Mouse (Mus musculus) liver, embryonic 14.5 days (tissue): ENCODE measurements at regions not wholly inside any gene's neighbourhood (a gene's known extent, or its start where the extent isn't known, plus 50 kb on each side); places are given as distances from the start of the nearest gene placed in this dataset.
A peak's percentile ranks its signal among the peaks of the same experiment; 100 is the strongest.

ENCODE experiments used
- ATAC-seq: fragments of 200-750 bp; cut with Nextera tagmentation; 2 replicates; pipeline ENCODE4 v1.8.0; 2017; ENCODE audit warnings: moderate number of reproducible peaks, mild to moderate bottlenecking, moderate library complexity; ENCODE audit not compliant: insufficient read depth
- DNase-seq, 3 experiments: peaks; one replicate each; pipeline ENCODE4 v3.0.0-alpha.2; 2012 to 2013; ENCODE audit warnings: low read depth in 3 of 3, low spot score in 3 of 3
- H3K27ac ChIP-seq: fragments of 300-500 bp; sonication (generic); 2 replicates; pipeline ENCODE4 v1.5.1; 2014; ENCODE audit warnings: moderate library complexity, mild to moderate bottlenecking, control low read depth, inconsistent platforms
- H3K27me3 ChIP-seq: fragments of 300-500 bp; sonication (generic); 2 replicates; pipeline ENCODE4 v1.6.1; 2014; ENCODE audit warnings: mild to moderate bottlenecking, low read length, moderate library complexity; ENCODE audit not compliant: control insufficient read depth, insufficient read depth
- H3K36me3 ChIP-seq: fragments of 300-500 bp; sonication (generic); replicated peaks from 2 replicates; pipeline ENCODE4 v1.6.1; 2014; ENCODE audit warnings: low read depth; ENCODE audit not compliant: control insufficient read depth, insufficient read depth
- H3K4me1 ChIP-seq, 2 experiments: fragments of 200-500 bp in 1 of 2; fragments of 300-500 bp in 1 of 2; sonication (generic) in 1 of 2; replicated peaks; 2 replicates each; pipeline ENCODE4 v1.6.1; 2012 to 2014; ENCODE audit warnings: antibody characterized with exemption in 1 of 2, inconsistent platforms in 1 of 2, low read length in 1 of 2; ENCODE audit not compliant: control insufficient read depth in 2 of 2, insufficient read depth in 2 of 2
- H3K4me2 ChIP-seq: fragments of 300-500 bp; sonication (generic); 2 replicates; pipeline ENCODE4 v1.6.1; 2014; ENCODE audit warnings: low read depth, mild to moderate bottlenecking, control low read depth, moderate library complexity
- H3K4me3 ChIP-seq, 2 experiments: fragments of 200-500 bp in 1 of 2; fragments of 300-500 bp in 1 of 2; sonication (generic) in 1 of 2; 2 replicates each; pipeline ENCODE4 v1.5.1; 2012 to 2014; ENCODE audit warnings: low read depth in 2 of 2, low read length in 2 of 2, mild to moderate bottlenecking in 2 of 2, control low read depth in 1 of 2, inconsistent platforms in 1 of 2, moderate library complexity in 1 of 2; ENCODE audit not compliant: insufficient read depth in 1 of 2
- H3K9ac ChIP-seq: fragments of 300-500 bp; sonication (generic); replicated peaks from 2 replicates; pipeline ENCODE4 v1.6.1; 2014; ENCODE audit warnings: mild to moderate bottlenecking, control low read depth, moderate library complexity
- H3K9me3 ChIP-seq: fragments of 300-500 bp; sonication (generic); 2 replicates; pipeline ENCODE4 v1.6.1; 2016; ENCODE audit warnings: low read length, mixed read lengths; ENCODE audit not compliant: control insufficient read depth
- CTCF ChIP-seq: IDR thresholded peaks from 2 replicates; pipeline ENCODE4 v1.5.1; 2016; ENCODE audit warnings: antibody characterized with exemption, low read depth, control low read depth
- EP300 ChIP-seq: IDR thresholded peaks from 2 replicates; pipeline ENCODE4 v1.6.1; 2016; ENCODE audit warnings: antibody characterized with exemption, low read depth
- WGBS: fragments of 180-500 bp; shearing (Covaris S2); extraction: QIAGEN DNeasy Blood & Tissue Kit; methylation state at CpG from one replicate; pipeline ENCODE4 v1.1.7; 2014; ENCODE audit not compliant: insufficient replicate concordance; 5-methylcytosine and 5-hydroxymethylcytosine counted together

DNA sequence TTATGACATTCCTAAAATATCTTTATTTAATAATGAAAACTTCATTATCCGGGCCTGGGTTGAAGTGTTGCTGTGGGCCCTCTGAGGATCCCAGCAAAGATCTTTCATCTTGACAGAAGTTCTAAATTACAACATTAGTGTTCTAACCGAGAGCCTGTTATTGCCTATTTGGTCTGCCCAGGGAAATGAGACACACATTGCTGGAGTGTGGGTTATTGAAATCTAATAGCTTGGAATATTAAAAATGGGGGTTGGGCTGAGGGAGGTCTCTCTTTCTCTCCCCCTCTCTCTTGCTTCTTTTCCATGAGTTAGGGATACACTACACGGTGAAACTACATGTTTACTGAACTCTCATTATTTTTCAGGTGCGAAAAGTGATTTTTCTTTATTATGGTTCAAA is 240.4 kb upstream of the Camk1g start:
- H3K27me3 ChIP-seq = no peaks in the 10 kb centered on the region
- ATAC-seq = no peak

DNA sequence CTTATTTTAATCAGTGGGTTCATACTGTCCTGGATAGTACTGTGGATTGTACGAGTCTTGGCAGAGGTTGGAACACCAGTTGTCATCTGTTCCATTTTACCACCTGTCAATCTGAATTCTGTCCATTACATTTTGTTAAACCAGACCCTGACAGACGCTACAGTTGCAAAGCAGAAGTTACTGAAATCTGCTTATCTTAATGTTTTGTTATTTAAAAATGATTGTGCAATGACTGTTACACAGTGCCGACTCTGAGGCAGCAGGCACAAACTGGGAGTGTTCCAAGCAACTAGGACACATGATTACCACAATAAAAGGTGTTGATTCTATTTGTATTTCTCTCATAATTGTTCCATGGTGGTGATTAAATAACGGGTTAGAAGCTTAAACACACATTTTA is 229.8 kb upstream of the Camk1g start:
- Histone ChIP-seq H3K9ac (no peak overlapping the region), H3K4me2 (no peak overlapping the region), H3K4me3 (no peak overlapping the region), H3K9me3 (no peaks in the 10 kb centered on the region), H3K27me3 (no peaks in the 10 kb centered on the region), H3K36me3 (no peaks in the 10 kb centered on the region), H3K4me1 (no peaks in the 10 kb centered on the region), H3K27ac (no peak overlapping the region)
- DNase-seq = no peak
- no peak for TF ChIP-seq CTCF
- TF ChIP-seq EP300 = no peak
- 31% methylated on average over 4 of the region's 4 CpGs for WGBS
- no peak for ATAC-seq

More for the DNA sequence above, 240.4 kb upstream of the Camk1g start:
- Histone ChIP-seq H3K9ac (no peak overlapping the region), H3K36me3 (no peaks in the 10 kb centered on the region), H3K4me1 (no peaks in the 10 kb centered on the region), H3K27ac (no peak overlapping the region), H3K4me2 (no peak overlapping the region), H3K4me3 (no peak overlapping the region), H3K9me3 (no peaks in the 10 kb centered on the region)
- TF ChIP-seq EP300 (no peak), CTCF (no peak)
- no peak for DNase-seq
- 59% methylated on average over 4 of the region's 4 CpGs for WGBS

DNA sequence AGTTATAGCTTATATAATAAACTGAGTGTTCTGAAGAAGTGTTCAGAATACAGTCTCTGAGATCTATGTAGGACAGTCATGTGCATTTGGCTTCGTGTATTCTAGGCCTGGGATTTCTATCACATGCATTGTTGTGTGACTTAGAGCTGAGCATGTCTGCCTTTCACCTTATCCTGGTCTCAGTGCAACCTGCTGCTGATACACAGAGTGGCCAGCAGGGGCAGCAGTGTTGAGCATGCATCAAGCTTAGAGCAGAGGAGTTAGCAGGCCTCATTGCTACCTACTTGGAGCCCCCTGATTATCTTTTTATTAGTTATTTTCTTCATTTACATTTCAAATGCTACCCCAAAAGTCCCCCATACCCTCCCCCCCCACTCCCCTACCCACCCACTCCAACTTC is 229.1 kb upstream of the Camk1g start:
- H3K4me1 ChIP-seq = no peaks in the 10 kb centered on the region
- no peak for DNase-seq

DNA sequence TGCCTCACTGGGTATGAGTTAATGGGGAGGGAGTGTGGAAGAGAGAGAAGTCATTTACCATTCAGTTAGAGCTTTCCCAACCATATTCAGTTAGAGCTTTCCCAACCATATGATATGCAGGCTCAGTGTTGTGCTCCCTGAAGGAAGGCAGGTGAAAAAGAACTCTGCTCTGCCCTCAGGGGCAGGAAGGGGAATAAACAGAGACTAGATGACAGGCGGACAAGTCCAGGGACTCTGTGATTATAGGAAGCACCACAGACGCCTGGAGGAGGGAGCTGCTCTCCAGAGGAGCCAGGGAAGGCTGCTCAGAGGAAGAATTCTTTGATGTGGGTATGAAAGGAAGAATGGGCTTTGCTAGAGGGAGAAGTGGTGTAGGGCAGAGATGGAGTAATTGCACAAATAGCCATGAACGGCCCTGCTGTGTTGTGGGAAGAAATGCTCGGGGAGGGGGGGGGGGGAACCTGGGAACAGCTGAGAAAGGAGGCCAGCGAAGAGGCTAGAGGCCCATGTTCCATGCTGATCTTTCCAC is 220.3 kb upstream of the Camk1g start:
- TF ChIP-seq CTCF (no peak), EP300 (no peak)
- Histone ChIP-seq H3K4me2 (no peak overlapping the region), H3K27me3 (no peaks in the 10 kb centered on the region), H3K4me3 (no peak overlapping the region), H3K4me1 (no peaks in the 10 kb centered on the region), H3K36me3 (no peaks in the 10 kb centered on the region), H3K9ac (no peak overlapping the region), H3K27ac (no peak overlapping the region), H3K9me3 (no peaks in the 10 kb centered on the region)
- no peak for DNase-seq
- no peak for ATAC-seq
- WGBS = 17% methylated on average over 5 of the region's 5 CpGs

More for the DNA sequence above, 229.1 kb upstream of the Camk1g start:
- Histone ChIP-seq H3K9me3 (no peaks in the 10 kb centered on the region), H3K27ac (no peak overlapping the region), H3K9ac (no peak overlapping the region), H3K4me3 (no peak overlapping the region), H3K4me2 (no peak overlapping the region), H3K27me3 (no peaks in the 10 kb centered on the region), H3K36me3 (no peaks in the 10 kb centered on the region)
- no peak; the same call in 1 of the 2 replicates for ATAC-seq
- 16% methylated on average over 1 of the region's 1 CpGs for WGBS
- peak; percentile 85 for TF ChIP-seq CTCF
- TF ChIP-seq EP300 = no peak

DNA sequence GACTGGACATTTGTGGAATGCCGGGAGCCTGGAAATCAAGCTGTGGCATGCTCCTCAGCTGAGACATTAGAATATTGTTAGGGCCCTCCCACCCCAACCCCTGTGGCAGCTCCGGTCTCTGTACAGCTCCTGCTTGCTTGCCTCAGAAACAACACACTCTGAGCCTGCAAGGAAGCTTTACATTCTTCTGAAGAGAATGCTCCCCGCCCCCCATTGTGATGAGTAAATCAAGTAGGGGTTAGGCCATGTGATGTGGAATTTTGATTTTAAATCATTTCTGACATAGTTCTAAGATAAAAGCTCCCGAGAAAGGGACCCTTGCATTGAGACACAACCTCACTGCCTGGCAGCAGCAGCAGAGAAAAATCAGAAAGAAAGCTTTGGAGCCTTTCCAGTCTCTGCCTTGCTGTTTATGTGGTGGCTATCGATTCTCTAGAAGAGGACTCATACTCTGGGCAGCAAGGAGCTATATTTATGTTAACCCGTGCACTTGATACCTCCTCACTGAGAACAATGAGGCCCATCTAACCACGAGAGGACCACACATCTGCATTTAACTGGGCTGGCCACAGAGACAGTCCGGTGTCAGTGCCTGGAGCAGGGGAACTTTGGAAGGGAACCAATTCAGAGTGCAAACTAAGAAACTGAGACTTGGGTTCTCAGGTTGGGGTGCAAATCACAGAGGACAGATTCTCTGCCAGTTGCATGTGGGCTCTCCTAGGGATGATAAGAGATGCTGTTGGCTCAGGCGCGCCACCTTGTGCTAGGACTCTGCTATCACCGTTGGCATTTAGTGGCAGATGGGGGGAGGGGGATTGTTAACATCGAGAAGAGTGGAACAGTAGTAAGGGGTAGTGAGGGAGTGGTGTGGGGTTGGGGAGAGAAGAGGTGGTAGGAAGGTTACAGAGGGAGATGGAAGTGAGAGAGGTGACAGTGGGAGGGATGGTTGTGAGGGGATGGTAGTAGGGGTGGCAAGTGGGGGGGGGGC is 218.7 kb upstream of the Camk1g start:
- no peaks in the 10 kb centered on the region for H3K9me3 ChIP-seq
- H3K36me3 ChIP-seq = no peaks in the 10 kb centered on the region
- no peak overlapping the region for H3K27ac ChIP-seq
- no peak overlapping the region for H3K9ac ChIP-seq
- H3K4me1 ChIP-seq = no peaks in the 10 kb centered on the region
- no peak; the same call in 1 of the 2 replicates for ATAC-seq
- H3K27me3 ChIP-seq = no peaks in the 10 kb centered on the region
- H3K4me3 ChIP-seq = no peak overlapping the region
- H3K4me2 ChIP-seq = no peak overlapping the region
- DNase-seq = peak in 1 of 3 experiments; percentile 6
- WGBS = 22% methylated on average over 12 of the region's 12 CpGs
- TF ChIP-seq CTCF (peak; percentile 82), EP300 (no peak)
